ENCODE assay signal across 8 mouse cellular contexts in the genomic region with DNA sequence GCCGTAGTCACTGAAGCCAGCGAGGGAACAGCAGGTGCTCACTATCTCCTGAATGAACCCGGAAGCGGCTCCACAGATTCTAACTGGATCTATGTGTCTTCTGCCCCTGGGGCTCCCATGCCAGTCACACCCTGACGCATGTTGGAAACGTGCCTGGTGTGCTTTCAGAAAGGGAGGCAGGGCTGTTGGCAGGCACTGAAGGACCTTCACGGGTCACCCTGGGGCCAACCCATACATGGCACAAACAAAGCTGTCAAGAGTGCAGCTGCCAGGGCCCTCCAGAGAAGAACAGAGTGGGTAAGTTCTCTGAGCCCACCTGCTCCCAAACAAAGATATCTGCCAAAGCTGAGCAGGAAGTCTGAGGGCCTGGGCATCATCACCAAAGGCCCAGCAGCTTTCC. TPM values are rescaled to one million over a fixed set of nuclear protein-coding genes. Genes with fewer than 3 reads are reported as not detected.
DNase-seq lines count a peak whose midpoint lies in the region.

No protein-coding gene starts in this region.

- peak; percentile 78 for DNase-seq in left cerebral cortex, postnatal 4 days
- no peak for DNase-seq in left cerebral cortex, postnatal 14 days (ENCODE audit: low spot score in 2 of 2)
- peak; percentile 83 to 86 for DNase-seq in adrenal gland, postnatal 36 days
- DNase-seq in heart, postnatal 4 days = peak; percentile 87
- DNase-seq in lung, postnatal 36 days = peak; percentile 81
- no peak for DNase-seq in spleen, adult 18-20 months
- no peak for DNase-seq in urinary bladder, adult 18-20 months (ENCODE audit: low spot score in 2 of 2)
- DNase-seq in layer of hippocampus, adult 9-10 months (ENCODE audit: low spot score) = no peak

- intact Hi-C loops in left cerebral cortex, postnatal 4 days (cut with DNase I) = no loop called here
- intact Hi-C loops in left cerebral cortex, postnatal 14 days (cut with DNase I) = no loop called here

RNA-seq across cellular contexts. Expression of a gene that starts 1.9 kb away (rescaled TPM):
- not detected for total RNA-seq in left cerebral cortex, postnatal 4 days (2021)
- under 1 TPM in 1 of 2 experiments, not detected in 1; 0.59 TPM for total RNA-seq in left cerebral cortex, postnatal 14 days (2021)
- total RNA-seq in adrenal gland, postnatal 36 days (2021) = not detected
- total RNA-seq in heart, postnatal 4 days (2021) = 1 to 10 TPM; 4.3 to 5.1 TPM

RNA-seq across cellular contexts. Expression of a gene that starts 14.7 kb away (rescaled TPM):
- total RNA-seq in left cerebral cortex, postnatal 4 days (2021) = not detected
- total RNA-seq in left cerebral cortex, postnatal 14 days (2021) = not detected
- total RNA-seq in adrenal gland, postnatal 36 days (2021) = not detected
- total RNA-seq in heart, postnatal 4 days (2021) = not detected

RNA-seq across cellular contexts. Expression of a gene that starts 31.0 kb away (rescaled TPM):
- 10 to 100 TPM; 66.4 to 74.2 TPM for total RNA-seq in left cerebral cortex, postnatal 4 days (2021)
- 10 to 100 TPM; 73.3 to 77.0 TPM for total RNA-seq in left cerebral cortex, postnatal 14 days (2021)
- 10 to 100 TPM; 56.6 to 59.1 TPM for total RNA-seq in adrenal gland, postnatal 36 days (2021)
- total RNA-seq in heart, postnatal 4 days (2021) = 100 to 1,000 TPM; 214 to 233 TPM

RNA-seq across cellular contexts. Expression of a gene that starts 52.7 kb away (rescaled TPM):
- total RNA-seq in left cerebral cortex, postnatal 4 days (2021) = under 1 TPM; 0.40 to 0.79 TPM
- total RNA-seq in left cerebral cortex, postnatal 14 days (2021) = under 1 TPM; 0.51 to 0.64 TPM
- 1 to 10 TPM; 2.2 to 2.3 TPM for total RNA-seq in adrenal gland, postnatal 36 days (2021)
- 1 to 10 TPM; 1.0 TPM for total RNA-seq in heart, postnatal 4 days (2021)

Comparison
In these comparisons a context has a peak if more than half of its experiments do, and no peak if none do; other contexts are left out.
1. DNase-seq: peak in left cerebral cortex, postnatal 4 days (single experiment), adrenal gland, postnatal 36 days (2 of 2), heart, postnatal 4 days (single experiment) and lung, postnatal 36 days (single experiment); none in left cerebral cortex, postnatal 14 days (0 of 2), spleen, adult 18-20 months (0 of 2), urinary bladder, adult 18-20 months (0 of 2) and layer of hippocampus, adult 9-10 months (single experiment).